Mouse (Mus musculus) hindlimb bud, embryonic 11.5 days (tissue): Measurements from ENCODE around the gene Cep162.

Experiments used
- DNase-seq: peaks from one replicate; pipeline ENCODE4 v3.0.0-alpha.2; 2012; ENCODE audit warnings: low read depth, low spot score; ENCODE audit errors: extremely low spot score

The Cep162 gene

DNA sequence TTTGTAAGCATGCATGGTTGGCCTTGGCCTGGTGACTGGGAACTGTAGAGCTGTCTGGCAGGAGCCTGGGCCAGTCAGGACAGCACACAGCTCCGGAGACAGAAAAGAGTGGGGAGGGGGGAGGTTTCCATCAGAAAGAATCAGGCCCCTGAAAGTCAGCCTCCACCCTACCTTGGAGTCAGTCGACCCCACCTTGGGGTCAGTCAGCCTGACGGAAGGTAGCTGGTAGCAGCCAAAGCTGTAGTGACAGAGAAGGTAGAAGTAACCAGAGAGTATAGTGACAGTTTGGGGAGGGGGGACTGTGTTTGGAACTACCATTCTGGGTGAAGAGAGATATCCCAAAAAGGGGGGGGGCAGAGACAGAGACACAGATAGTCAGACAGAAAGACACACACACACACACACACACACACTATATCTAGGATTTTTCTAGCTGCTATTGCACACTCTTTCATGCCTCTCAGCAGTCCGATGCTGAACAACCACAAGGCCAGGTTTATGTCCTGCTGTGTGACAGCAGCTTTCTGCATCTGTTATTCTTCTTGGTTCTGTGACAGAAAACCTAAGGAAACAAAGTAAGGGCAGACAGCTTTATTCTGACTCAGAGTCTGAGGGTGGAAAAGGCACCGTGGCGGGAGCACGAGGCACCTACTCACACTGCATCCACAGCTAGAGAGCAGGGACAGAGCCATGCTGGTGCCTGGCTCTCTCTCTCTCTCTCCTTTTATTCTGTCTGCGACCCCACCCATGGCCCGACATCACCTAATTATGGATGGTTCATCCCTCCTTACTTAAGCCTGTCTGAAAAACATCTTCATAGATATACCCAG is 88.1 kb downstream of the Cep162 start:
- no peak for DNase-seq

DNA sequence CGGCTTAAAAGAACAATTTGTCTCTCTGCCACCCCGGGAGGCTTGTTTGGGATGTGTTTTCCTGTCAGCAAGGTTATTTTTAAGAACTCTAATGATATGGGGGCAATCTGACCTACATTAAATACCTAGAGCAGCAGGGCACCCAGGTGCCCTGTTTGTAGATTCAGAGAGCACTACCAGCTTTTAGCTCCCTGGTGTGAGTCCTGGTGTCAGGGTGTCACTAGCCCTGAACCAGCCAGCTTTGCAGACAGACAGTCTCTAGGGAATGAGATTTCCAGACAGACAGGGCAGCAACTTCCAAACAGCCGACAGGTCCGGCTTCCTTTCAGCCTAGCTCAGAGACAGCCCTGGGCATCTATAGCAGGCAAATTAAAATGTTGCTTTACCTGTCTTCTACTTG is 92.8 kb downstream of the Cep162 start:
- no peak for DNase-seq

DNA sequence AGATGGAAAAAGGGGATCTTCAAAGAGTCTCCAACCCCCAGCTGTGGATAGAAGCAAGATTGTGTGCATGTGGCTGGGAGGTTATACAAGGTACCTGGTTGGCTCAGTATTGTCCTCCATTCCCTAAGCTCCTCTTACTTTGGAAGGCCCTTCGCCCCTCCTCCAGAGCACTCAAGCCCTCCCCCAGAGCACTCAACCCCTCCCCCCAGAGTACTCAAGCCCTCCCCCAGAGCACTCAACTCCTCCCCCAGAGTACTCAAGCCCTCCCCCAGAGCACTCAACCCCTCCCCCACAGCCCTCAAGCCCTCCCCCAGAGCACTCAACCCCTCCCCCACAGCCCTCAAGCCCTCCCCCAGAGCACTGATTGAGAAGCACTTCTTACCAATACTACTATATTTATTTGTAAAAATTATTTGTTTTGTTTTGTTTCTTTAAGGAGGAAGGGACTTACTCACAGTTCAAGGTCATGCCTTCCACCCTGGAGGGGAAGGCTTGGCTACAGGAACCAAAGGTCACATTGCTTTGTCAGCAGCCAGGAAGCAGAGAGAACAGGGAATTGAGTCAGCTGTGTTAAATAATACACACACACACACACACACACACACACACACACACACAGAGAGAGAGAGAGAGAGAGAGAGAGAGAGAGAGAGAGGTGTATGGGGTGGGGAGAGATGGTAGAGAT is 102.6 kb downstream of the Cep162 start:
- DNase-seq = no peak

DNA sequence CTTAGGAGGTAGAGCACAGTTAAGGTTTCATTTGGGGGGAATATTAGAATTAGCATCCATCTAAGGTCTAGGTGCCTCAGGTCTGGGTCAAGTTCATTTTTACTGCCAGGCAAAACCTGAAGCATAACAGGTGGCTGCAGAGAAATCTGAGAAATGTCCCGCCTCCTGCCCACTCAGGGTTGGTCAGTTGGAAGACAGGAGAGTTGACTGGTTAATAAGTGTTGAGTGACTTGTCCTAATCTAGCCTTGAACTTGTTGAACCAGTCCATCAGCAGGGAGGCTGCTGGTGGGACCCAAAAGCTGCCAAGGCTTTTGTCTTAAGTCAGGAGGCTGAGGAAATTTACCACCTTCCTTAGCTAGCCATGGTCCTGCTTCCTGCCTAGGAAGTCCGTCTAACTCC is 107.4 kb downstream of the Cep162 start:
- no peak for DNase-seq

DNA sequence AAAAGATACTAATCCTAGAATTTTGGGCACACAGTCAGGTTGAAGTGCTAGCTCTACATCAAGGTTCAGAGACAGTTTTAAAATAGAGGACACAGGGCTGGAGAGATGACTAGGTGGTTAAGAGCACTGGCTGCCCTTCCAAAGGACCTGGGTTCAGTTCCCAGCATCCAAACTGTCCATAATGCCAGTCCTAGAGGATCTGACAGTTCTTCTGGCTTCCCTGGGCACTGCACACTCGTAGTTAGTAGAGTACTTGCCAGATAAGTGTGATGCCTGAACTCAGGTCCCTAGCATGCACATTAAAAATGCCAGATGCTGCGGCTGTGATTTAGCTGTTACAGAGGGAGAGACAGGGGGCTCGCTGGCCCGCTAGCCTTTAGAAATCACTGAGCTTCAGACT is 108.9 kb downstream of the Cep162 start:
- no peak for DNase-seq

DNA sequence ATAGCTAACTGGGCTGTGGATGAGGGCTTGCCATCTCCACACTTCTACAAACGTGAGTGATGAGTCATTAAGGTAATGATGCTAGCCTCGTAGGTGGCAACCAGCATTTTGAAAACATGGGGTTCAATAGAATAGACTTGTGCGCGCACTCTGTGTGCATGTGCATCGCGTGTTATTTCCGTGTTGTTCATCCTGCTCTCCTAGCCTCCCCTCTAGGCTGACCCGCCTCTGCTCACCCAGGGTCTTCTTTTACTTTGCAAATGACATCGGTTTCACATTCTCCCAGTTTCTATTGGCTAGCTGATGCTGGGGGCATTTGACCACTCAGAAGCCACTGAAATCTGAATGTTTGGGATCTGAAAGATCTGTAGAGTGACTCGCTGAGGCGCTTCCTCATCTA is 109.7 kb downstream of the Cep162 start:
- no peak for DNase-seq

DNA sequence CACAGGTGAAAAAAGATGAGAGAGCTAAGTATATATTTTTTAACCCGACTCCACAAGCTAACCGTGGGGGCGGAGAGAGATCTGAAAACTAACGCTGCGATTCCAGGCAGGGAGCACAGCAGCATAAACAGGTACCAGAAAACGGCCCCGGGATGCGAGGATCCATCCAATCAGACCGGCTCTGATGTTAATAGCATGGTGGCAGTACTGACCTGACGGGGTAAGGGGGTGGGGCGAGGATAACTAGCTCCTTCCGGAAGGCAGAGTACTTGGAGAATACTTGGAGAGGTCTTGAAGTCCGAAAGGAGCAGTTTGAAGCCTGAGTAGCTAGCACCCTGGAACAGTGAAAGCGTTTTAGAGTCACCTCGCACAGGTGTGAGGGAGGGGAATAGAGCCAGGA is 110.2 kb downstream of the Cep162 start:
- DNase-seq = no peak

DNA sequence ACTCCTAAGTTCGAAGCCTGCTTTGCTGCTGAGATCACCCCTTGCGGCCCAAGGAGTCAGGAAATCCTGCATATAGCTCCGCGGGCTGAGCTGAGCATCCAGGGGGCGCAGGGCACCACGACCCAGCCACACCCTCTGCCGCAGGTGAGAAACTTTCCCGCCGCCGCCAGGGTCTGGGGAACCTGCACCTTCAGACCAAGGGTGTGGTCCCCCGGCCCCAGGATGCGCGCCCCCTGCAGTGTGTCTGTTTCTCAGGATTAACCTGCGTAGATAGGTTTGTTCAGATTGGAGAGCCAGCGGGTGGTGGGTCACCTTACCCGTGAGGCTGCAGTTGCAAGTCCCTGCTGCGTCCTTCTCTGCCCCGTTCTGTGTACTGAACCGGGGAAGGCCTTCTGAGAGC is 110.8 kb downstream of the Cep162 start:
- DNase-seq = no peak

DNA sequence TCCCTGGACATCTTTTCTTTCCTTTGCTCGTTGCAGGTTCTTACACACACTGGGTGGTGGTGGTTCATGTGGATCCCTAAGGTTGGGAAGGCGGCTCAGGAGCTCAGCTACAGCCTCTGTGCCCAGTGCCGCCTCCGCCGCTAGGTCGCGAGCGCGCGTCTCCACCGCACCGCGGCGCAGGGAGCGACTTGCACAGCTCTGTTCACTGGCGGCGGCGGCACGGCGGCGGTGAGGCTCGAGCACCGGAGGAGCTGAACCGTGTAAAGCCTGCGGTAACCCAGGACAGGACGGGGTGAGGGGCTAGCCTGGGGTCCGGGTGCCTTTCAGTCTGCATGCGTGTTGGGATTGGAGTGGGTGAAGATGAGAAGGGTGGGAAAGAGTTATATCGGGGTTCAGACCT is 111.2 kb downstream of the Cep162 start, which contains the start of gene Mrap2:
TSS of gene Mrap2 (plus strand) at position 201 of the 400 bp plus-strand sequence.
- no peak for DNase-seq

DNA sequence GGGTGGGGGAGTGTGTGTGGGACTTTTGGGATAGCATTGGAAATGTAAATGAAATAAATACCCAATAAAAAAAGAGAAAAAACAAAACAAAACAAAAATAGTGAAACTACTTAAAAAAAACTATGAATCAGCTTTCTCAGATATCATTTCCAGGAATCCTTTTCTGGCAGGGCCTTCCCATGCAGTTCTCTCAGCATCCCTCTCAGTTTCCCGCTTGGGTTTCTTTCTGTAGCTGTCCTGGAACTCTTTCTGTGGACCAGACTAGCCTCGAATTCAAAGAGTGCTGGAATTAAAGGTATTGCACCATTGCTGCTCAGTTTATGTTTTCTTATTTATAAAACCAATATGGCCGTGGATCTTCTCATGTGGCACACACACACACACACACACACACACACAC is 112.3 kb downstream of the Cep162 start:
- no peak for DNase-seq
